Mouse (Mus musculus) thymus, adult 2 months (tissue): ENCODE results near the gene Usb1.

Source experiments
- CTCF ChIP-seq: fragments of 200-500 bp; IDR thresholded peaks from 2 replicates; pipeline ENCODE4 v1.5.1; 2012; ENCODE audit warnings: mild to moderate bottlenecking, control low read depth, low read length, moderate library complexity, borderline replicate concordance; ENCODE audit not compliant: control insufficient read depth, poor library complexity, insufficient read depth; ENCODE audit errors: extremely low read depth
- POLR2A ChIP-seq: fragments of 200-500 bp; IDR thresholded peaks from 2 replicates; pipeline ENCODE4 v1.6.1; 2012; ENCODE audit warnings: mild to moderate bottlenecking, low read length, control low read depth, moderate library complexity; ENCODE audit not compliant: control insufficient read depth, poor library complexity, insufficient read depth; ENCODE audit errors: extremely low read depth

- no peak for TF ChIP-seq CTCF
- TF ChIP-seq POLR2A, result no peak
Measured at GRCm38 (mm10) chr8:95323201-95323600, 8.9 kb upstream of the Usb1 start.
